Mouse (Mus musculus) cerebellum, adult 2 months (tissue): ENCODE data around the gene Rnf144b. TPM values are rescaled to one million over a fixed set of nuclear protein-coding genes. Genes with fewer than 3 reads are reported as not detected.

Source experiments
- DNase-seq, 2 experiments: peaks; one replicate each; pipeline ENCODE4 v3.0.0; 2021
- H3K27ac ChIP-seq: fragments of 200-500 bp; 2 replicates; pipeline ENCODE4 v1.5.1; 2012; ENCODE audit warnings: low read length, control low read depth, inconsistent platforms; ENCODE audit not compliant: insufficient read depth
- H3K27me3 ChIP-seq: fragments of 200-500 bp; 2 replicates; pipeline ENCODE4 v1.6.1; 2012; ENCODE audit warnings: inconsistent platforms, mild to moderate bottlenecking, low read length, moderate library complexity; ENCODE audit not compliant: control insufficient read depth, insufficient read depth
- H3K4me1 ChIP-seq: fragments of 200-500 bp; 2 replicates; pipeline ENCODE4 v1.6.1; 2011; ENCODE audit warnings: low read length; ENCODE audit not compliant: control insufficient read depth, insufficient read depth
- H3K4me3 ChIP-seq: fragments of 200-500 bp; replicated peaks from 2 replicates; pipeline ENCODE3; 2011; ENCODE audit warnings: mild to moderate bottlenecking, low read depth, low read length, control low read depth; ENCODE audit not compliant: insufficient read depth
- CTCF ChIP-seq: fragments of 200-500 bp; IDR thresholded peaks from 2 replicates; pipeline ENCODE4 v1.5.1; 2011; ENCODE audit warnings: low read depth, mild to moderate bottlenecking, control low read depth, low read length, moderate library complexity, borderline replicate concordance; ENCODE audit not compliant: insufficient read depth
- POLR2A ChIP-seq: fragments of 200-500 bp; IDR thresholded peaks from 2 replicates; pipeline ENCODE4 v1.6.1; 2011; ENCODE audit warnings: low read length, control low read depth, borderline replicate concordance; ENCODE audit not compliant: insufficient read depth
- WGBS: fragments of 180-500 bp; shearing (Covaris S2); methylation state at CpG from one replicate; pipeline ENCODE4 v1.1.7; 2018; 5-methylcytosine and 5-hydroxymethylcytosine counted together
- polyA plus RNA-seq: library from polyadenylated mRNA; depleted of rRNA; stranded (reverse); fragments of >200 nt; gene quantifications from 2 replicates; pipeline ENCODE4 v1.2.3, GENCODE M21; 2012

The Rnf144b gene
- polyA plus RNA-seq, 1 experiment, result 8.5 TPM

- Histone ChIP-seq H3K4me3 (no peak overlapping the region), H3K27me3 (no peaks in the 10 kb centered on the region), H3K4me1 (peaks cover 6% of the 10 kb centered on the region; the same call in 1 of the 2 replicates), H3K27ac (no peak overlapping the region)
- WGBS, result 92% methylated on average over 12 of the region's 12 CpGs
- TF ChIP-seq POLR2A, result no peak
- TF ChIP-seq CTCF, result no peak
- no peak for DNase-seq
Measured at GRCm38 (mm10) chr13:47228626-47229190, 106.3 kb downstream of the Rnf144b start.

- WGBS, result 88% methylated on average over 6 of the region's 6 CpGs
- no peak for TF ChIP-seq CTCF
- no peak for TF ChIP-seq POLR2A
- no peaks in the 10 kb centered on the region for H3K27me3 ChIP-seq
- H3K4me1 ChIP-seq, result 0 out of 2 replicates have a peak, but pooled peaks cover under 1% of the 10 kb centered on the region
- no peak overlapping the region for H3K4me3 ChIP-seq
- H3K27ac ChIP-seq, result no peak overlapping the region
- DNase-seq, result no peak
Measured at GRCm38 (mm10) chr13:47232163-47232562, 109.7 kb downstream of the Rnf144b start.

- no peak overlapping the region for H3K27ac ChIP-seq
- H3K4me1 ChIP-seq, result 0 out of 2 replicates have a peak, but pooled peaks cover 3% of the 10 kb centered on the region
- H3K27me3 ChIP-seq, result no peaks in the 10 kb centered on the region
- TF ChIP-seq POLR2A, result no peak
- TF ChIP-seq CTCF, result no peak
- peak; percentile 19 to 48 for DNase-seq
- H3K4me3 ChIP-seq, result no peak overlapping the region
- 8% methylated on average over 8 of the region's 8 CpGs for WGBS
Measured at GRCm38 (mm10) chr13:47237376-47237775, 114.9 kb downstream of the Rnf144b start.

- 74% methylated on average over 17 of the region's 17 CpGs for WGBS
- no peak overlapping the region for H3K4me3 ChIP-seq
- H3K4me1 ChIP-seq, result 0 out of 2 replicates have a peak, but pooled peaks cover 3% of the 10 kb centered on the region
Measured at GRCm38 (mm10) chr13:47238131-47238530, 115.7 kb downstream of the Rnf144b start.

GRCm38 (mm10) chr13:47243569-47243968 lies 121.1 kb downstream of the Rnf144b start:
- DNase-seq, result no peak
- H3K4me3 ChIP-seq, result no peak overlapping the region
- no peak overlapping the region for H3K27ac ChIP-seq
- H3K27me3 ChIP-seq, result no peaks in the 10 kb centered on the region
- TF ChIP-seq POLR2A (no peak), CTCF (no peak)
- 97% methylated on average over 6 of the region's 6 CpGs for WGBS
- no peaks in the 10 kb centered on the region; the same call in 1 of the 2 replicates for H3K4me1 ChIP-seq

More at GRCm38 (mm10) chr13:47238131-47238530, 115.7 kb downstream of the Rnf144b start:
- no peak for DNase-seq
- TF ChIP-seq POLR2A, result no peak
- TF ChIP-seq CTCF, result no peak
- no peaks in the 10 kb centered on the region for H3K27me3 ChIP-seq
- no peak overlapping the region for H3K27ac ChIP-seq

- Histone ChIP-seq H3K27me3 (no peaks in the 10 kb centered on the region; the same call in 1 of the 2 replicates), H3K4me3 (no peak overlapping the region), H3K27ac (no peak overlapping the region), H3K4me1 (no peaks in the 10 kb centered on the region; the same call in 1 of the 2 replicates)
- TF ChIP-seq CTCF (no peak), POLR2A (no peak)
- peak; percentile 35 to 46 for DNase-seq
- WGBS, result 10% methylated on average over 11 of the region's 11 CpGs
Measured at GRCm38 (mm10) chr13:47244771-47245170, 122.3 kb downstream of the Rnf144b start.

GRCm38 (mm10) chr13:47246459-47246858 lies 124.0 kb downstream of the Rnf144b start:
- H3K27me3 ChIP-seq, result no peaks in the 10 kb centered on the region; the same call in 1 of the 2 replicates
- H3K4me1 ChIP-seq, result no peaks in the 10 kb centered on the region; the same call in 1 of the 2 replicates
- TF ChIP-seq POLR2A (no peak), CTCF (no peak)
- WGBS, result 88% methylated on average over 10 of the region's 10 CpGs
- DNase-seq, result no peak
- H3K27ac ChIP-seq, result no peak overlapping the region
- no peak overlapping the region for H3K4me3 ChIP-seq

GRCm38 (mm10) chr13:47247156-47247800 lies 124.8 kb downstream of the Rnf144b start:
- H3K27ac ChIP-seq, result no peak overlapping the region
- H3K4me1 ChIP-seq, result no peaks in the 10 kb centered on the region; the same call in 1 of the 2 replicates
- no peaks in the 10 kb centered on the region; the same call in 1 of the 2 replicates for H3K27me3 ChIP-seq
- TF ChIP-seq POLR2A, result no peak
- TF ChIP-seq CTCF, result no peak
- 90% methylated on average over 13 of the region's 13 CpGs for WGBS
- no peak for DNase-seq
- no peak overlapping the region for H3K4me3 ChIP-seq
